Mouse (Mus musculus) forebrain, embryonic 10.5 days (tissue): ENCODE measurements around the gene Rfng. TPM values are rescaled to one million over a fixed set of nuclear protein-coding genes. Genes with fewer than 3 reads are reported as not detected.
"Not testable (repeated sequence)": the region's sequence is repeated elsewhere in the genome, so short reads cannot be mapped to it uniquely, and the experiment has no call there.

Experiments
- DNase-seq: peaks from one replicate; pipeline ENCODE4 v3.0.0-alpha.2; 2017; ENCODE audit warnings: low spot score; ENCODE audit errors: extremely low spot score
- H3K27ac ChIP-seq: fragments of 300-500 bp; sonication (generic); 2 replicates; pipeline ENCODE4 v1.5.1; 2016; ENCODE audit warnings: mild to moderate bottlenecking
- H3K27me3 ChIP-seq: fragments of 300-500 bp; sonication (generic); 2 replicates; pipeline ENCODE4 v1.6.1; 2016; ENCODE audit warnings: mild to moderate bottlenecking; ENCODE audit not compliant: poor library complexity, severe bottlenecking
- H3K36me3 ChIP-seq: fragments of 300-500 bp; sonication (generic); replicated peaks from 2 replicates; pipeline ENCODE4 v1.6.1; 2016; ENCODE audit warnings: mild to moderate bottlenecking, moderate library complexity
- H3K4me1 ChIP-seq: fragments of 300-500 bp; sonication (generic); 2 replicates; pipeline ENCODE4 v1.6.1; 2016
- H3K4me3 ChIP-seq: fragments of 300-500 bp; sonication (generic); 2 replicates; pipeline ENCODE4 v1.5.1; 2016; ENCODE audit warnings: mild to moderate bottlenecking, moderate library complexity
- H3K9me3 ChIP-seq: fragments of 300-500 bp; sonication (generic); 2 replicates; pipeline ENCODE4 v1.6.1; 2016; ENCODE audit warnings: mild to moderate bottlenecking, moderate library complexity
- WGBS: fragments of 180-500 bp; shearing (Covaris S2); methylation state at CpG from one replicate; pipeline ENCODE4 v1.1.7; 2016; 5-methylcytosine and 5-hydroxymethylcytosine counted together
- polyA plus RNA-seq: library from polyadenylated mRNA; unstranded; fragments of >200 nt; fragmentation: Nextera tagmentation; extraction: Ambion mirVana; gene quantifications from 2 replicates; pipeline ENCODE4 v1.2.1, GENCODE M21; 2016

The Rfng gene
- polyA plus RNA-seq, 1 experiment from 2014 or later, result 43.3 TPM

GRCm38 (mm10) chr11:120804274-120804673 is 20.3 kb upstream of the Rfng start:
- H3K4me3 ChIP-seq, result no peak overlapping the region
- H3K27me3 ChIP-seq, result no peaks in the 10 kb centered on the region
- WGBS, result 82% methylated on average over 7 of the region's 7 CpGs
- peaks cover 46% of the 10 kb centered on the region for H3K36me3 ChIP-seq
- H3K9me3 ChIP-seq, result no peaks in the 10 kb centered on the region
- no peak for DNase-seq
- H3K27ac ChIP-seq, result no peak overlapping the region
- peaks cover 12% of the 10 kb centered on the region for H3K4me1 ChIP-seq

GRCm38 (mm10) chr11:120800061-120800904 is 16.3 kb upstream of the Rfng start:
- DNase-seq, result peak; percentile 89
- Histone ChIP-seq H3K4me1 (peaks cover 25% of the 10 kb centered on the region), H3K27me3 (no peaks in the 10 kb centered on the region), H3K36me3 (peaks cover 6% of the 10 kb centered on the region), H3K4me3 (peak overlapping the region; percentile 28), H3K9me3 (no peaks in the 10 kb centered on the region), H3K27ac (peak overlapping the region; percentile 78)
- WGBS, result 14% methylated on average over 10 of the region's 10 CpGs

GRCm38 (mm10) chr11:120799316-120799890 is 15.4 kb upstream of the Rfng start:
- Histone ChIP-seq H3K36me3 (peaks cover 6% of the 10 kb centered on the region), H3K27ac (peak overlapping the region; percentile 78), H3K4me1 (peaks cover 34% of the 10 kb centered on the region), H3K9me3 (no peaks in the 10 kb centered on the region), H3K27me3 (no peaks in the 10 kb centered on the region), H3K4me3 (peak overlapping the region; percentile 28; the same call in 1 of the 2 replicates)
- no peak for DNase-seq
- 76% methylated on average over 6 of the region's 6 CpGs for WGBS

GRCm38 (mm10) chr11:120798244-120798643 is 14.2 kb upstream of the Rfng start:
- Histone ChIP-seq H3K27ac (no peak overlapping the region), H3K9me3 (no peaks in the 10 kb centered on the region), H3K4me1 (peaks cover 34% of the 10 kb centered on the region), H3K36me3 (peaks cover 17% of the 10 kb centered on the region), H3K27me3 (no peaks in the 10 kb centered on the region), H3K4me3 (no peak overlapping the region)
- 90% methylated on average over 3 of the region's 3 CpGs for WGBS
- DNase-seq, result no peak

- Histone ChIP-seq H3K36me3 (peaks cover 34% of the 10 kb centered on the region), H3K4me3 (peak overlapping the region; percentile 70), H3K27me3 (no peaks in the 10 kb centered on the region), H3K4me1 (peaks cover 34% of the 10 kb centered on the region), H3K27ac (peak overlapping the region; percentile 88), H3K9me3 (no peaks in the 10 kb centered on the region)
- WGBS, result 35% methylated on average over 8 of the region's 8 CpGs
- DNase-seq, result no peak
Measured at GRCm38 (mm10) chr11:120796614-120796946, 12.6 kb upstream of the Rfng start.

- Histone ChIP-seq H3K36me3 (peaks cover 40% of the 10 kb centered on the region), H3K4me1 (peaks cover 34% of the 10 kb centered on the region), H3K27me3 (no peaks in the 10 kb centered on the region), H3K27ac (peak within 1 kb of the TSS; percentile 88), H3K9me3 (no peaks in the 10 kb centered on the region), H3K4me3 (peak within 1 kb of the TSS; percentile 70)
- peak; percentile 98 for DNase-seq
- 2% methylated on average over 59 of the region's 59 CpGs for WGBS
Measured at GRCm38 (mm10) chr11:120795756-120796613, 12.0 kb upstream of the Rfng start, which contains the start of gene Dus1l. Gene Dus1l, minus strand, starts transcription at chr11:120796403.

GRCm38 (mm10) chr11:120792652-120793051 is 8.6 kb upstream of the Rfng start:
- H3K27ac ChIP-seq, result no peak overlapping the region
- WGBS, result 93% methylated on average over 9 of the region's 9 CpGs
- peaks cover 72% of the 10 kb centered on the region for H3K36me3 ChIP-seq
- no peaks in the 10 kb centered on the region for H3K27me3 ChIP-seq
- no peak overlapping the region for H3K4me3 ChIP-seq
- H3K9me3 ChIP-seq, result no peaks in the 10 kb centered on the region
- peaks cover 22% of the 10 kb centered on the region for H3K4me1 ChIP-seq
- no peak for DNase-seq

- no peaks in the 10 kb centered on the region for H3K27me3 ChIP-seq
- H3K4me3 ChIP-seq, result no peak overlapping the region
- H3K27ac ChIP-seq, result no peak overlapping the region
- no peaks in the 10 kb centered on the region for H3K9me3 ChIP-seq
- peaks cover 96% of the 10 kb centered on the region for H3K36me3 ChIP-seq
- peaks cover 18% of the 10 kb centered on the region for H3K4me1 ChIP-seq
- 88% methylated on average over 3 of the region's 3 CpGs for WGBS
- no peak for DNase-seq
Measured at GRCm38 (mm10) chr11:120789810-120790209, 5.8 kb upstream of the Rfng start.

GRCm38 (mm10) chr11:120789355-120789754 is 5.3 kb upstream of the Rfng start:
- H3K27ac ChIP-seq, result no peak overlapping the region
- DNase-seq, result no peak
- H3K36me3 ChIP-seq, result peaks cover 91% of the 10 kb centered on the region
- H3K4me3 ChIP-seq, result no peak overlapping the region
- no peaks in the 10 kb centered on the region for H3K9me3 ChIP-seq
- H3K4me1 ChIP-seq, result peaks cover 17% of the 10 kb centered on the region
- 91% methylated on average over 4 of the region's 4 CpGs for WGBS
- no peaks in the 10 kb centered on the region for H3K27me3 ChIP-seq

- not testable (repeated sequence) for H3K9me3 ChIP-seq, H3K4me3 ChIP-seq, H3K27me3 ChIP-seq, H3K27ac ChIP-seq, DNase-seq
- WGBS, result 90% methylated on average over 9 of the region's 10 CpGs
- peaks cover 23% of the 10 kb centered on the region for H3K4me1 ChIP-seq
- H3K36me3 ChIP-seq, result peaks cover 82% of the 10 kb centered on the region
Measured at GRCm38 (mm10) chr11:120788460-120788859, 4.5 kb upstream of the Rfng start.

GRCm38 (mm10) chr11:120785145-120785544 is 1.1 kb upstream of the Rfng start:
- WGBS, result 37% methylated on average over 9 of the region's 9 CpGs
- H3K9me3 ChIP-seq, result no peaks in the 10 kb centered on the region
- no peak for DNase-seq
- peaks cover 31% of the 10 kb centered on the region for H3K4me1 ChIP-seq
- H3K27me3 ChIP-seq, result peaks cover 14% of the 10 kb centered on the region
- H3K36me3 ChIP-seq, result peaks cover 74% of the 10 kb centered on the region
- peak overlapping the region; percentile 89 for H3K27ac ChIP-seq
- H3K4me3 ChIP-seq, result peak overlapping the region; percentile 99

- Histone ChIP-seq H3K27me3 (peaks cover 14% of the 10 kb centered on the region), H3K4me1 (peaks cover 31% of the 10 kb centered on the region), H3K9me3 (no peaks in the 10 kb centered on the region), H3K36me3 (peaks cover 62% of the 10 kb centered on the region), H3K4me3 (peak overlapping the region; percentile 99), H3K27ac (peak overlapping the region; percentile 89)
- no peak for DNase-seq
- WGBS, result 2% methylated on average over 42 of the region's 42 CpGs
Measured at GRCm38 (mm10) chr11:120783426-120784063, 462 bp downstream of the Rfng start.
